Mouse (Mus musculus): ENCODE results near the gene Egfem1.

Egfem1 gene

GRCm38 (mm10) chr3:29135176-29136064 is 53.6 kb downstream of the Egfem1 start:
- no peak for DNase-seq (ENCODE audit: low spot score)

- DNase-seq (ENCODE audit: low spot score): no peak
Observed at GRCm38 (mm10) chr3:29136065-29136955, 54.5 kb downstream of the Egfem1 start.

- no peak for DNase-seq (ENCODE audit: low spot score)
Observed at GRCm38 (mm10) chr3:29168401-29168800, 86.6 kb downstream of the Egfem1 start.

- DNase-seq (ENCODE audit: low spot score): no peak
Observed at GRCm38 (mm10) chr3:29169003-29169402, 87.2 kb downstream of the Egfem1 start.

GRCm38 (mm10) chr3:29176991-29177390 is 95.2 kb downstream of the Egfem1 start:
- no peak for DNase-seq (ENCODE audit: low spot score)

GRCm38 (mm10) chr3:29182988-29183387 is 101.2 kb downstream of the Egfem1 start:
- no peak for DNase-seq (ENCODE audit: low spot score)

GRCm38 (mm10) chr3:29183615-29184198 is 101.9 kb downstream of the Egfem1 start:
- no peak for DNase-seq (ENCODE audit: low spot score)

- no peak for DNase-seq (ENCODE audit: low spot score)
Observed at GRCm38 (mm10) chr3:29184486-29185241, 102.8 kb downstream of the Egfem1 start.

GRCm38 (mm10) chr3:29190263-29190662 is 108.4 kb downstream of the Egfem1 start:
- DNase-seq (ENCODE audit: low spot score): no peak

GRCm38 (mm10) chr3:29197727-29198512 is 116.1 kb downstream of the Egfem1 start:
- no peak for DNase-seq (ENCODE audit: low spot score)

GRCm38 (mm10) chr3:29200601-29201000 is 118.8 kb downstream of the Egfem1 start:
- DNase-seq (ENCODE audit: low spot score): no peak

GRCm38 (mm10) chr3:29202536-29202935 is 120.7 kb downstream of the Egfem1 start:
- DNase-seq (ENCODE audit: low spot score): no peak

- no peak for DNase-seq (ENCODE audit: low spot score)
Observed at GRCm38 (mm10) chr3:29222414-29222813, 140.6 kb downstream of the Egfem1 start.

- no peak for DNase-seq (ENCODE audit: low spot score)
Observed at GRCm38 (mm10) chr3:29229712-29230111, 147.9 kb downstream of the Egfem1 start.

GRCm38 (mm10) chr3:29235477-29235876 is 153.7 kb downstream of the Egfem1 start:
- DNase-seq (ENCODE audit: low spot score): no peak

- DNase-seq (ENCODE audit: low spot score): no peak
Observed at GRCm38 (mm10) chr3:29236517-29236916, 154.7 kb downstream of the Egfem1 start.

- no peak for DNase-seq (ENCODE audit: low spot score)
Observed at GRCm38 (mm10) chr3:29243600-29243999, 161.8 kb downstream of the Egfem1 start.

GRCm38 (mm10) chr3:29291633-29292032 is 209.8 kb downstream of the Egfem1 start:
- DNase-seq (ENCODE audit: low spot score): no peak

- DNase-seq (ENCODE audit: low spot score): no peak
Observed at GRCm38 (mm10) chr3:29292251-29292650, 210.4 kb downstream of the Egfem1 start.

GRCm38 (mm10) chr3:29293230-29293629 is 211.4 kb downstream of the Egfem1 start:
- no peak for DNase-seq (ENCODE audit: low spot score)
